Mouse (Mus musculus) lung, embryonic 16.5 days (tissue): ENCODE data around the gene Pde4c. TPM values are rescaled to one million over a fixed set of nuclear protein-coding genes. Genes with fewer than 3 reads are reported as not detected.

Experiments used
- ATAC-seq: fragments of 200-750 bp; cut with Nextera tagmentation; 2 replicates; pipeline ENCODE4 v1.8.0; 2017; ENCODE audit warnings: low read depth, mild to moderate bottlenecking, moderate library complexity
- H3K27ac ChIP-seq: fragments of 300-500 bp; sonication (generic); 2 replicates; pipeline ENCODE4 v1.5.1; 2014; ENCODE audit warnings: mild to moderate bottlenecking, control low read depth, low read length
- H3K27me3 ChIP-seq: fragments of 300-500 bp; sonication (generic); 2 replicates; pipeline ENCODE4 v1.6.1; 2014; ENCODE audit warnings: low read depth, low read length, mixed read lengths; ENCODE audit not compliant: control insufficient read depth, insufficient read depth
- H3K36me3 ChIP-seq: fragments of 300-500 bp; sonication (generic); 2 replicates; pipeline ENCODE4 v1.6.1; 2014; ENCODE audit warnings: low read length; ENCODE audit not compliant: control insufficient read depth, insufficient read depth
- H3K4me1 ChIP-seq: fragments of 300-500 bp; sonication (generic); replicated peaks from 2 replicates; pipeline ENCODE4 v1.6.1; 2014; ENCODE audit warnings: low read length, mixed read lengths; ENCODE audit not compliant: control insufficient read depth, insufficient read depth
- H3K4me2 ChIP-seq: fragments of 300-500 bp; sonication (generic); 2 replicates; pipeline ENCODE4 v1.6.1; 2014; ENCODE audit warnings: low read depth, low read length, control low read depth
- H3K4me3 ChIP-seq: fragments of 300-500 bp; sonication (generic); 2 replicates; pipeline ENCODE4 v1.5.1; 2014; ENCODE audit warnings: mild to moderate bottlenecking, low read length, control low read depth
- H3K9ac ChIP-seq: fragments of 300-500 bp; sonication (generic); 2 replicates; pipeline ENCODE4 v1.6.1; 2014; ENCODE audit warnings: low read length, control low read depth
- H3K9me3 ChIP-seq: fragments of 300-500 bp; sonication (generic); 2 replicates; pipeline ENCODE4 v1.6.1; 2016; ENCODE audit warnings: low read length; ENCODE audit not compliant: control insufficient read depth
- WGBS: fragments of 180-500 bp; shearing (Covaris S2); extraction: QIAGEN DNeasy Blood & Tissue Kit; methylation state at CpG from one replicate; pipeline ENCODE4 v1.1.7; 2014; 5-methylcytosine and 5-hydroxymethylcytosine counted together
- polyA plus RNA-seq: library from polyadenylated mRNA; unstranded; fragments of >200 nt; fragmentation: Nextera tagmentation; extraction: Ambion mirVana; gene quantifications from 2 replicates; pipeline ENCODE4 v1.2.1, GENCODE M21; 2015

The Pde4c gene
- polyA plus RNA-seq, 1 experiment from 2014 or later, result 0.10 TPM

- peak overlapping the region; percentile 55 for H3K9ac ChIP-seq
- 6% methylated on average over 48 of the region's 48 CpGs for WGBS
- H3K4me1 ChIP-seq, result peaks cover 11% of the 10 kb centered on the region
- H3K27ac ChIP-seq, result no peak overlapping the region
- peaks cover 69% of the 10 kb centered on the region for H3K27me3 ChIP-seq
- peak overlapping the region; percentile 43 for H3K4me3 ChIP-seq
- peak overlapping the region; percentile 58 for H3K4me2 ChIP-seq
- ATAC-seq, result peak; percentile 32; the same call in 1 of the 2 replicates
- no peaks in the 10 kb centered on the region for H3K9me3 ChIP-seq
- no peaks in the 10 kb centered on the region for H3K36me3 ChIP-seq
Measured at GRCm38 (mm10) chr8:70743656-70744590, 20.4 kb downstream of the Pde4c start.

DNA sequence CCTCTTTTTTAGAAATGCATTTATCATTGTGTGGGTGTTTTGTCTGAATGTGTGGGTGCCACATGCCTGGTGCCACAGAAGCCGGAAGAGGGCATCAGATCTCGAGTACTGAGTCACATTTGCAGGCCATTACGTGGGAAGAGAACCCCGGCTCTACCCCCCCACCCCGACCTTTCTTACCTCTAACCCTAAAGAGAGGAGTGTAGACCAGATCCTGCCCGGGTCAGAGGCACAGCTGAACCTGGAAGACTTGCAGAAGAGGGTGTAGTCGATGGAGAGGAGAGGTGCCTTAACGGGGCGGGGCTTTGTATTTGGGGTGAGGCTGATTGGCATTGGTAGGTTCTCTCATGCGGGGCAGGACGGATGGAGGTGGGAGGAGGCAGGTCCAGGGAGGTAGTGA lies 21.3 kb downstream of the Pde4c start:
- no peak overlapping the region for H3K9ac ChIP-seq
- peaks cover 11% of the 10 kb centered on the region for H3K4me1 ChIP-seq
- no peaks in the 10 kb centered on the region for H3K36me3 ChIP-seq
- peak overlapping the region; percentile 58; the same call in 1 of the 2 replicates for H3K4me2 ChIP-seq
- WGBS, result 46% methylated on average over 11 of the region's 11 CpGs
- no peak for ATAC-seq
- no peaks in the 10 kb centered on the region for H3K9me3 ChIP-seq
- H3K27me3 ChIP-seq, result peaks cover 69% of the 10 kb centered on the region
- H3K4me3 ChIP-seq, result no peak overlapping the region
- H3K27ac ChIP-seq, result no peak overlapping the region

DNA sequence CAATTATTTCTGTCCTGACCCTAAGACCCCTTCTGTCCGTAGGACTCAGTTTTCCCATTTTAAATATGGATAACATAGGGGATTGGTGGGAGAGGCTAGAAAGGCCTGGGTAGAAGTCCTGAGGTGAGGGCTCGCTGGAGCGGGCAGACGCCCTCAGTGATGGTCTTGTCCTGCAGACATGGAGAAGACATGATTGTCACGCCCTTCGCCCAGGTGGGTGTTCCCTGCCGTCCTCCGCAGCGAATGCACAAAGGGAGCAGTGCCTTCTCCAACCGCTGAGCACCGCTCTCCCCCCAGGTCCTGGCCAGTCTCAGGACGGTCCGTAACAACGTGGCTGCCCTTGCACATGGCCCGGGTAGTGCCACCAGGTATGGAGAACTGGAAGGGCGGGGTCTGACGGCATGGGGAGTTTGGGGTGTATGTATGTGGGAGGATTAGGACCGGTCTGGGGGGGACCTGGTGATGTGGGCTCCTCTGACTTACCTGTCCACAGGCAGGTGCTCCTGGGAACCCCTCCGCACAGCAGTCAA lies 22.2 kb downstream of the Pde4c start:
- 43% methylated on average over 19 of the region's 19 CpGs for WGBS
- no peak overlapping the region for H3K4me3 ChIP-seq
- H3K4me1 ChIP-seq, result peaks cover 11% of the 10 kb centered on the region
- no peak overlapping the region for H3K4me2 ChIP-seq
- no peak for ATAC-seq
- H3K9ac ChIP-seq, result no peak overlapping the region
- no peak overlapping the region for H3K27ac ChIP-seq
- H3K36me3 ChIP-seq, result no peaks in the 10 kb centered on the region
- H3K9me3 ChIP-seq, result no peaks in the 10 kb centered on the region
- H3K27me3 ChIP-seq, result peaks cover 69% of the 10 kb centered on the region

- Histone ChIP-seq H3K9ac (no peak overlapping the region), H3K4me1 (peaks cover 11% of the 10 kb centered on the region), H3K4me3 (no peak overlapping the region), H3K27ac (no peak overlapping the region), H3K27me3 (peaks cover 66% of the 10 kb centered on the region), H3K36me3 (no peaks in the 10 kb centered on the region), H3K4me2 (no peak overlapping the region), H3K9me3 (no peaks in the 10 kb centered on the region)
- no peak for ATAC-seq
- WGBS, result 35% methylated on average over 9 of the region's 9 CpGs
Measured at GRCm38 (mm10) chr8:70746676-70747075, 23.2 kb downstream of the Pde4c start.

- 81% methylated on average over 18 of the region's 18 CpGs for WGBS
- Histone ChIP-seq H3K4me1 (peaks cover 11% of the 10 kb centered on the region), H3K27me3 (peaks cover 59% of the 10 kb centered on the region)
Measured at GRCm38 (mm10) chr8:70747211-70747890, 23.8 kb downstream of the Pde4c start.

GRCm38 (mm10) chr8:70748246-70749096 lies 25.0 kb downstream of the Pde4c start:
- Histone ChIP-seq H3K27me3 (peaks cover 48% of the 10 kb centered on the region), H3K4me3 (no peak overlapping the region), H3K4me2 (no peak overlapping the region), H3K9me3 (no peaks in the 10 kb centered on the region), H3K4me1 (peaks cover 18% of the 10 kb centered on the region), H3K9ac (no peak overlapping the region), H3K36me3 (no peaks in the 10 kb centered on the region), H3K27ac (no peak overlapping the region)
- no peak for ATAC-seq
- WGBS, result 82% methylated on average over 23 of the region's 23 CpGs

More at GRCm38 (mm10) chr8:70747211-70747890, 23.8 kb downstream of the Pde4c start:
- no peaks in the 10 kb centered on the region for H3K36me3 ChIP-seq
- no peaks in the 10 kb centered on the region for H3K9me3 ChIP-seq
- no peak overlapping the region for H3K27ac ChIP-seq
- H3K9ac ChIP-seq, result no peak overlapping the region
- no peak for ATAC-seq
- H3K4me2 ChIP-seq, result no peak overlapping the region
- H3K4me3 ChIP-seq, result no peak overlapping the region

DNA sequence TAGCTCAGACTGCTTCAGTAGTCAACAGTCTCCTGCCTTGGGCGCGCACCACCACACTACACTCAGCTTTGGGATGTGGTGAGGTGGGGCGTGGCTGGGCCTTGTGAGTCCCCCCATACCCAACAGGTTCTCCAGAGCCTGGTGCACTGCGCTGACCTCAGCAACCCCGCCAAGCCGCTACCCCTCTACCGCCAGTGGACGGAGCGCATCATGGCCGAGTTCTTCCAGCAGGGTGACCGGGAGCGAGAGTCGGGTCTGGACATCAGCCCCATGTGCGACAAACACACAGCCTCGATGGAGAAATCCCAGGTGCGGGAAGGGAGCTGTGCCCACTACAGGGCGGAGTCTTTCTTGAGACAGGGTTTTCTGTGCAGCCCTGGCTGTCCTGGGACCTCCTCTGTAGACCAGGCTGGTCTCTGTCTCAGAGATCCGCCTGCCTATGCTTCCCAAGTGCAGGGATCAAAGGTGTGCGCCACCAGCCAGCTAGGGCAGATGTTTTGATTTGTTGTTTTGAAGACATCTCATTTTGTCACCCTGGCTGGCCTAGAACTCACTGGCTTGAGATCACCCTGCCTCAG lies 25.7 kb downstream of the Pde4c start:
- Histone ChIP-seq H3K27ac (no peak overlapping the region), H3K36me3 (no peaks in the 10 kb centered on the region), H3K27me3 (peaks cover 41% of the 10 kb centered on the region), H3K9me3 (no peaks in the 10 kb centered on the region), H3K4me1 (peaks cover 14% of the 10 kb centered on the region), H3K9ac (no peak overlapping the region), H3K4me3 (no peak overlapping the region), H3K4me2 (no peak overlapping the region)
- no peak for ATAC-seq
- WGBS, result 72% methylated on average over 19 of the region's 19 CpGs

DNA sequence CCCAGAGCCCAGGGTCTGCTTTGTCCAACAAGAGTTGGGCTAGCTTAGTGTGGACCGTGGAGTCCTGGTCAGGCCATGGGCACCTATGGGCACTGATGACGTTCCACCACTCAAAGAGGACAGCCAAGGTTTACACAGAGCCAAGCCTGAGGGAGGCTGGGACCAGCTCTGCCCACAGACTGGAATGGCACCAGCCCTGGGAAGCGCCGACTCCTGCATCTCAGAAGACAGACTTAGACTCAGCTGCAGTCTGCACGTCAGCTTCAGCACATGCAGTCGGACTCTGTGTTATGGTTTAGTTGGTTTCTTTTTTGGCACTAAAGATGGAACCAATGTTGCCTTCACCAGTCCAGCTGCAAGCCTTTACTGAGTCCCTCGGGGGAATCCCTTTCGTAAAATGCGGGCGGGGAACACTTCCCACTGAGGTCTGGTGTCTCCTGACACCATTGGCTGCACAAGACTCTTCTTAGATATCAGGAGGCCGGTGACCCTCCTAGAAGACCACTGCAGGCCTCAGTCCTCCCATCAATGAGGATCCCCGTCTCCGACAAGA lies 26.7 kb downstream of the Pde4c start:
- no peaks in the 10 kb centered on the region for H3K9me3 ChIP-seq
- no peak overlapping the region for H3K9ac ChIP-seq
- H3K36me3 ChIP-seq, result no peaks in the 10 kb centered on the region
- peaks cover 31% of the 10 kb centered on the region for H3K27me3 ChIP-seq
- no peak for ATAC-seq
- no peak overlapping the region for H3K27ac ChIP-seq
- peaks cover 14% of the 10 kb centered on the region for H3K4me1 ChIP-seq
- no peak overlapping the region for H3K4me2 ChIP-seq
- H3K4me3 ChIP-seq, result no peak overlapping the region
- WGBS, result 81% methylated on average over 13 of the region's 13 CpGs
